Mouse (Mus musculus) forebrain, embryonic 14.5 days (tissue): ENCODE data around the gene Il17rd. TPM values are rescaled to one million over a fixed set of nuclear protein-coding genes. Genes with fewer than 3 reads are reported as not detected.

ENCODE experiments used
- polyA plus RNA-seq: library from polyadenylated mRNA; unstranded; fragments of >200 nt; fragmentation: Nextera tagmentation; extraction: Ambion mirVana; gene quantifications from 2 replicates; pipeline ENCODE4 v1.2.1, GENCODE M21; 2014

The Il17rd gene
- polyA plus RNA-seq, 1 experiment from 2014 or later: 1.3 TPM

Other genes with a start within 250 kb of the Il17rd start
- 0.09 TPM in 1 of 2 replicates, not detected in the other for gene Asb14, start 144.4 kb upstream of the Il17rd start, polyA plus RNA-seq
- gene Appl1, start 67.7 kb upstream of the Il17rd start, polyA plus RNA-seq: 62.4 and 86.8 TPM in 2 replicates
- not detected in 2 replicates for gene Hesx1, start 44.5 kb upstream of the Il17rd start, polyA plus RNA-seq
- gene Arhgef3, start 76.0 kb downstream of the Il17rd start, polyA plus RNA-seq: 3.0 and 4.1 TPM in 2 replicates